Mouse (Mus musculus): Measurements from ENCODE around the gene Olfr824.
"Not testable (repeated sequence)": the region's sequence is repeated elsewhere in the genome, so short reads cannot be mapped to it uniquely, and the experiment has no call there.

Olfr824 gene

DNA sequence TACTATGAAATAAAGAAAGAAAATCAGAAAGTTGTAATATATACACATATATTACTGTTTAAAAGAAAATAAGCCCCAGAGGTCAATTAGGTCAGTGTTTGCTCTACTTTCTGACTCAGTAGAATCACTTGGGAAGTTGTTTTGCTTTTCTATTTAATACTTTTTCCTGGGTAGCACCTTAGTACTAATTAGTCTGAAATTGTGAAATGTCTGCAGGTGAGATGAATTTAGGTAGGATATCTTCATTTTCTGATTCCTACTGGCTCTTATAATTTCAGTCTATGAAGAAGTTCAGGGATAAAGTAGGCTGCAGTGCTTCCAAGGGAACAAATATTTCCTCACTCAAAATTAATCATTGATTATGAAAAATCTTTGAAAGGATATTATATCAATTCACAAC is at the start of gene Olfr824:
Olfr824 (minus strand) TSS at position 101 of the 400 bp plus-strand sequence.
- DNase-seq: not testable (repeated sequence)

GRCm38 (mm10) chr10:130166666-130167065 is 36.9 kb upstream of the Olfr824 start, which contains the start of gene Olfr825:
Gene Olfr825 (minus strand): TSS chr10:130166766.
- DNase-seq: no peak

- DNase-seq: no peak
These were observed 35.4 kb upstream of the Olfr824 start for GRCm38 (mm10) chr10:130165196-130165595.

GRCm38 (mm10) chr10:130144121-130144520 is 14.3 kb upstream of the Olfr824 start:
- DNase-seq: no peak

DNA sequence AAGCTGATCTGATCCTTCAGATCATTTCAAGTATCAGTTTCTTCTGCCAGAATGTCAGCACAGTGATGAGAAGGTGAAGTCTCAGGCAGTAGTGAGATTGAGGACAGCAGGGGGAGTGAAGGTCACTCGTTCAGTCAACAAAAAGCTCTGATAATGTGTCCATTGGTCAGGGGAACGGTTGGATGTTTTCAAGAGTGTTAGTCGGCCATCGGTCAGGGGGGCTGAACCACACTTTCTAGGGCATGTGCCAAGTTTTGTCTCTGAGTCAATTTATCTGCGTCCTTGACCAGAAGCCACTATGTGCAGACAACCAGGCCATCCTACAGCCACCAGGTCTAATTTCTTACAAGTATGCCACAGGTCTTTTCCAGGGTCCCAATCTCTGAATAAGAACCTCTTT is 12.7 kb upstream of the Olfr824 start:
- DNase-seq: not testable (repeated sequence)

- no peak for DNase-seq
These were observed 5.0 kb upstream of the Olfr824 start for GRCm38 (mm10) chr10:130134811-130135210.

GRCm38 (mm10) chr10:130116045-130116444 is 13.8 kb downstream of the Olfr824 start:
- DNase-seq: not testable (repeated sequence)

DNA sequence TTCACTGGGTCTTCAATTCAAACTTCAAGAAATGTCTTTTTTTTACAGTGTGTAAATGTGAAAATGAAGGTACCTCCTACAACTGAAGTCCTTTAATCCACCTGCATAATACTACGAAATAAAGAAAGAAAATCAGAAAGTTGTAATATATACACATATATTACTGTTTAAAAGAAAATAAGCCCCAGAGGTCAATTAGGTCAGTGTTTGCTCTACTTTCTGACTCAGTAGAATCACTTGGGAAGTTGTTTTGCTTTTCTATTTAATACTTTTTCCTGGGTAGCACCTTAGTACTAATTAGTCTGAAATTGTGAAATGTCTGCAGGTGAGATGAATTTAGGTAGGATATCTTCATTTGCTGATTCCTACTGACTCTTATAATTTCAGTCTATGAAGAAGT is 14.5 kb downstream of the Olfr824 start, which contains the start of gene Olfr823:
Olfr823 (minus strand) TSS at position 101 of the 400 bp plus-strand sequence.
- DNase-seq: not testable (repeated sequence)

GRCm38 (mm10) chr10:130096104-130096503 is 33.7 kb downstream of the Olfr824 start:
- DNase-seq: no peak

DNA sequence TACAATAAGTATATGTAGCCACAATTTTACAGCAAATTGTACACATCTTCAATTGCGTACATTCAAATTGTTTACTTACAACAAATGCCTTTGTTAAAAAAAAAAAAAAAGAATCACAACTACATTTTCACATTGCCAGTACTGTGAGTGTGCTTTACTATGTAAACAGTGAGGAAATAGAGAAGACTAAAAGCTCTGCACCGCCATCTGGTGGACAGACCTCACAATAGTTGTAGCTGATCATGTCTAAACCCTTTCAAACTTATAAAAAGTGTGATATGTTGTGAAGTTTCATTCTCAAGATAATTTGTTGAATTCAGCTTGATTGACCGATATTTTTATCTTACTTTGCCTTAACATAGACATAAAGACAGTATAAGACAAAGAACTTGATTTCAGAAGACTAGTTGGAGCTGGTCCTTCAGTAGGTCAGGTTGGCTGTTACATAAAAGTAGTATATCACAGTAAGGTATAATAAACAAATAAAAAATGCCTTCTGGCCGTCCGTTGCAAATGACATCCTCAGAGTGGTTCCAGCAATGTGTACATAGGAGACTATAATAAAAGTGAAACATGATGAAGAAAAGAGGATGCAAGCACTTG is 36.9 kb downstream of the Olfr824 start:
- DNase-seq: peak; percentile 67

All from kidney, postnatal 10 days (tissue).